Mouse (Mus musculus): Measurements from ENCODE around the gene Golga7b.

The Golga7b gene

GRCm38 (mm10) chr19:42247519-42247918 lies at the start of gene Golga7b:
Golga7b (plus strand) TSS chr19:42247574.
- no peak for DNase-seq (ENCODE audit: low read depth, low spot score)

- DNase-seq (ENCODE audit: low read depth, low spot score) = peak; percentile 9
These were observed 49.3 kb upstream of the Golga7b start for GRCm38 (mm10) chr19:42198026-42198425.

- no peak for DNase-seq (ENCODE audit: low read depth, low spot score)
These were observed 45.5 kb upstream of the Golga7b start, which contains the start of gene Sfrp5 for GRCm38 (mm10) chr19:42201696-42202381. Sfrp5 (minus strand) TSS chr19:42202252.

DNA sequence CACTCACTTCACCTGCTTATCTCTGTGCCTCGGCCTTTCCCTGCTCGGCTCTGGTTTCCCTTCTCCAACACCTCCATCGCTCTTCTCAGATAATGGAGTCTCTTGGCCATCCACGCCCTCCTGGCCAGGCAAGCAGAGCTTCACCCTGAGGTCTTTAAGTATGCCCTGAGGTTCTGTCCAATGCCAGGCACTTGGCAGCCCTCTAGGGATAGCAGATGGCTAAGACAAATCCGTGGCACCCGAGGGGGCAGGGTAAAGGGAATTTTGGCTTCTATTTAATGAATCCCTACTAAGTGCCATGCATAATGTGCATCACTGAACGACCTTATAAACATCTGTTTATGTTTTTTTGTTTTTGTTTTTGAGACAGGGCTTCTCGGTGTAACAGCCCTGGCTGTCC lies 44.9 kb upstream of the Golga7b start:
- DNase-seq (ENCODE audit: low read depth, low spot score) = no peak

DNA sequence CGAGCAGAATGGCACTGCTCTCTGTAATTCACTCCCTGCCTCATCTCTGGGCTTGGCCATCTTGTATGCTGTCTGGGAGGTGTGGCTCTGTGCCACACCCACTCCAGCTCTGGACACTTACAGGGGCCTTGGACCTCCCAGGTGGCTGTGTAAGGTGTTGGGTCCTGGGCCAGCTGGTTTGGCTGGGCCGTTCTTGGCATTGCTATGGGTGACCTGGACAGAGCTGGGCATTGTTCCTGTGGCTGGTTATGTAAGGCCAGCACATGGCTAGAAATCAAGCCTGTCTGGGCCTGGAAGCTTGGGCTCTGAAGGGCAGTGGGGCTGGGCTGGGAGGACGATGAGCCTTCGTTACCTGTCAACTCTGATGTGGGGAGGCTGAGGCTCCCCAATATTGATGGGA lies 43.1 kb upstream of the Golga7b start:
- no peak for DNase-seq (ENCODE audit: low read depth, low spot score)

DNA sequence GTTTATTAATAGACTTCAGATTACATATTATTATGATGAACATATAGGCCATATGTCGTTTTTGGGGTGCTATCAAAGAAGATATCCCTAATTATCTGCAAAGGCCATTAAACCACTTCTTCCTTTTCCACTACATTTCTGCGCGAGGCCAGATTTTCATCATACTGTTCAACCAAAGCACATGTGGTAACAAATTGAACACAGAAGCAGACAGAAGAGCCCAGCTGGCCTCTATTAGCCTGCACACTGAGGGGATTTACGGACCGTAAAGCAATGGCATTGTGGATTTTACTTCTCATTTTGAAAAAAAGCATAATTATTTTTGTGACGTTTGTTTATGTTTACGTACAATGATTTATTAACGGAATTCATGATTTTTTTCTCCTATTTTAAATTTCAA lies 42.2 kb upstream of the Golga7b start:
- no peak for DNase-seq (ENCODE audit: low read depth, low spot score)

GRCm38 (mm10) chr19:42209485-42209884 lies 37.9 kb upstream of the Golga7b start:
- no peak for DNase-seq (ENCODE audit: low read depth, low spot score)

DNA sequence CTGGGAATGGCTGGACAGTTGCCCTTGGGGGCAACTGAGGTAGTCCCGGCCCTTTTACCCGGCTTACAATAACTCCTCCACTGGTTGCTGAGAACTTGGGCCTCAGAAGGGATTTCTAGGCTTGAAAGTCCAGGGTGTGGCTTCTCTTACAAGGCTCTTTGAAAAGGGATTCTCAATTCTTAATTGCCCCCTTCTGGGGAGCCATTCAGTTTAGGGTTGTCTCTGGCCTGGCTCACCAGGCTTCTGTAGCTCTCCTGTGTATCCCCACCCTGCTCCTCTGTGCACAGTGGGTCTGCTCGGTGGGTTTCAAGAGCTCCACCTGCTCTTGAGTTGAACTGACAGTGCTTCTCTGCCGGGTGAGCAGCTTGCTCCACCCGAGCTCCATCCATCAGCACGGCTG lies 37.4 kb upstream of the Golga7b start:
- no peak for DNase-seq (ENCODE audit: low read depth, low spot score)

DNA sequence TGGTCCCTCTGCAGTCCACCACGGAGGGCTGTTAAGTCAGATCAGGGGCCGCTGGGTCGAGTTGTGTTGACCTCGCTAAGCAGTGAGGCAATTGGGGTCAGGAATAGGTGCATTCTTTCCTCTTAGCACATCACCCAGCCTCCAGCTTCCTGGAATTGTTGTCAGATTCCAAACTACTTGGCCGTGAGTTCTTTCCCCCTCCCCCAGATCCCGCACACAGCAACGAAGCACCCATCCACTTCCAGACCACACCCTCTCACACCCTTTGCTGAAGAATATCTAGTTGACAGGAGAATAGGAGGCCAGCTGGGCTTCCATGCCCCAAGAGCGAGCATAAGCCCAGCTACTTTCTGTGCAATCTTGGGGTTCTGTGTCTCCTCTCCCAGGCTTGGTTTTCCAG lies 35.4 kb upstream of the Golga7b start:
- no peak for DNase-seq (ENCODE audit: low read depth, low spot score)

- peak; percentile 50 for DNase-seq (ENCODE audit: low read depth, low spot score)
These were observed 32.8 kb upstream of the Golga7b start for GRCm38 (mm10) chr19:42214601-42215000.

DNA sequence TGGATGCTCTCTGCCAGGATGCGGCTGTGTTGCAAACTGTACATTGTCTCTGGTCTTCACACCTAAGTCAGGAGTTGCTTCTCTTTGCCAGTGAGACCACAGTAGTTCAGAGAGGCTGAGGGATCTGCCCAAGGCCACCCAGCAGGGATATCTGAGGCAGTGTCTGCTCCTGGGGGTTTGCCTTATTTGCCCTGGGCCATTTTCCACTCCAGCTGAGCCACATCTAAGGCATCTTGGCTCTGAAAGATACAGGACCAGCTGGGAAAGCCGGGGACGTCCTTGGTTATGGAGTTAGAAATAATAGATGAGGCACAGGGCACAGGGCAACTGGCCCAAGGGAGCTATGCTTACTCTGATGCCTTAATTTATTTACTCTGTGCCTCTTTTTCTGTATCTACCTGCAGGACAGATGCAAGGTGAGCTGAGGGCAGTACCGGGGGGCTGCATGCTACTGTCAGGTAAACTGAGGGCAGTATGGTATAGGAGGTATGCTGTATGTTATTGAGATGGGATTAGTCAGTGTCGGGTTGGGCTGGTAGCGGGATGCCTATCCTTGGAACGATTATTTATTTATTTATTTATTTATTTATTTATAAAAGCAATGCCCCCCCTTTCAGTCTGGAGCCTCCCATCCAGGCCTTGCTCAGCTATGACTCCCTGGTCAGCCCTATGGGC lies 30.5 kb upstream of the Golga7b start:
- DNase-seq (ENCODE audit: low read depth, low spot score) = no peak

DNA sequence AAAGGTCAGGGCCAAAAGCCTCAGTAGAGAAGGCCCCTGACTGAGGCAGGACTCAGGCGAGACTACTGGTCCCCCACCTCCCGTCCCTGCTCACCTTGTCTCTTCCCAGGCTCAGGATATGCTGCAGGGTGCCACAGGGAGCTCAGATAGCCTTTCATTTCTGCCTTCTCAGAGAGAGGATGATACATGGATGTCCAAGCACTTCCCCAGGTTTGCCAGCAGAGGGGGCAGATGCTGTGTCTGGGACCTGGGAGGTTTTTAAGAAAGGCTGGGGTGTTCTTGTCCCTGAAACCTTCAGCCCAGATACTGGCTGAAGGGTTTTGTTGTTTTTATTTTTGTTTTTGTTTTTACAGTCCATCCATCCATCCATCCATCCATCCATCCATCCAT lies 30.0 kb upstream of the Golga7b start:
- DNase-seq (ENCODE audit: low read depth, low spot score) = peak; percentile 75

GRCm38 (mm10) chr19:42226451-42226850 lies 20.9 kb upstream of the Golga7b start:
- no peak for DNase-seq (ENCODE audit: low read depth, low spot score)

- no peak for DNase-seq (ENCODE audit: low read depth, low spot score)
These were observed 17.7 kb upstream of the Golga7b start for GRCm38 (mm10) chr19:42229499-42230287.

GRCm38 (mm10) chr19:42230288-42230568 lies 17.1 kb upstream of the Golga7b start:
- DNase-seq (ENCODE audit: low read depth, low spot score) = no peak

- no peak for DNase-seq (ENCODE audit: low read depth, low spot score)
These were observed 16.4 kb upstream of the Golga7b start for GRCm38 (mm10) chr19:42230986-42231385.

- DNase-seq (ENCODE audit: low read depth, low spot score) = peak; percentile 36
These were observed 9.6 kb upstream of the Golga7b start for GRCm38 (mm10) chr19:42237602-42238340.

DNA sequence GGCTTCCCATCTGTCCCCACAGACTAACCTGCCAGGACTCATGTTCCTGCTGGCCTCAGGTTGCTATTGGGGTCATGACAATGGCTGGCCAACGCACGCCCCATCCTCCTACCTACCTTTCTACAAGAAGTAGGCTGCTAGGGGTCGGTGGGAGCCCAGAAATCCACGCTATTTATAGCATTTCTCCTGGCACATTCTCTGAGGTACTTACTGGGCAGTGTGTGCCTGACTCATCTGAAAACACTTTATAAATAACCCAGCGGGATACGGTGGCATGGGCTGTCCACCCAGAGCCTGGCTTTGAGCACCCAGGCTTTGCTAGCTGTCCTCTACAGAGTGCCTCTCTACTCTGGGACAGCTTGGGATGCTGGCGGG lies 9.0 kb upstream of the Golga7b start:
- DNase-seq (ENCODE audit: low read depth, low spot score) = peak; percentile 72

- DNase-seq (ENCODE audit: low read depth, low spot score) = peak; percentile 77
These were observed 6.5 kb upstream of the Golga7b start for GRCm38 (mm10) chr19:42240881-42241280.

DNA sequence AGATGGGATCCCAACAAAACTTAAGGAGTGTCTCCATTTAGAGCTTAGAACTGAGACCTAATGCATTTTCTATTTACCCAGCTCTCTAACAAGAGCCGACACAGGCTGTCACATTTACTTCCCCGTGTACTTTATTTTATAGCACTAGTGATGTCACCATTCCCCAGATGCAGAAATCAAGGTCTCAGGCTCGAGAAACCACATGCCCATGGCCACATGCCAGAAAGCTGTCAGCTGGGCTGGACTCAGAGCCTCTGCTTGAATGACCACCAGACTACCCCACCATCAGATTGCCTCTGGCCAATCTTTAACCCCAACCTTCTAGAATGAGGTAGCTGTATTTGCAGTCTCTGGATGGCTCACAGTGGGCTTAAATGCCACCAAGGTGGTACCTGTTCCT lies 4.0 kb upstream of the Golga7b start:
- peak; percentile 59 for DNase-seq (ENCODE audit: low read depth, low spot score)

GRCm38 (mm10) chr19:42246626-42247025 lies 748 bp upstream of the Golga7b start:
- DNase-seq (ENCODE audit: low read depth, low spot score) = no peak
